ENCODE assay signal across 15 mouse cellular contexts in genomic region chr2:92477672-92478312, GRCm38 (mm10). TPM values are rescaled to one million over a fixed set of nuclear protein-coding genes. Genes with fewer than 3 reads are reported as not detected.
DNase-seq lines count a peak whose midpoint lies in the region; ATAC-seq and TF ChIP-seq lines count a peak whose summit lies in the region.
"Had no signal": no experiment of that assay in that cellular context is flagged by ENCODE, and none has a peak within 500 bp of the region (broad histone marks: within the 10 kb centered on the region; RNA-seq: fewer than 3 reads in every experiment).

No protein-coding gene starts in this region.

- no peak overlapping the region for H3K9ac ChIP-seq in heart, embryonic 15.5 days
- no peak overlapping the region for H3K9ac ChIP-seq in limb, embryonic 12.5 days (replicated peaks)
- H3K9ac ChIP-seq in lung, postnatal 0 days (replicated peaks; ENCODE audit: low read depth): no peak overlapping the region
- H3K9ac ChIP-seq: forebrain, embryonic 15.5 days; midbrain, embryonic 13.5 days; neural tube, embryonic 13.5 days had no signal

- no peak for TF ChIP-seq EP300 in lung, postnatal 0 days (IDR thresholded peaks at IDR 0.05)

- no peaks in the 10 kb centered on the region for H3K9me3 ChIP-seq in heart, embryonic 15.5 days (replicated peaks)
- no peaks in the 10 kb centered on the region for H3K9me3 ChIP-seq in limb, embryonic 12.5 days
- no peaks in the 10 kb centered on the region for H3K9me3 ChIP-seq in limb, embryonic 10.5 days (replicated peaks)
- H3K9me3 ChIP-seq in lung, postnatal 0 days (ENCODE audit: low read length): no peaks in the 10 kb centered on the region
- H3K9me3 ChIP-seq: forebrain, embryonic 15.5 days; midbrain, embryonic 13.5 days; neural tube, embryonic 13.5 days had no signal

- peak overlapping the region; percentile 42 for H3K27ac ChIP-seq in heart, embryonic 15.5 days
- H3K27ac ChIP-seq in limb, embryonic 12.5 days: 0 out of 2 replicates have a peak overlapping the region, but pooled peaks have one; percentile 24
- no peak overlapping the region for H3K27ac ChIP-seq in limb, embryonic 10.5 days
- H3K27ac ChIP-seq in lung, postnatal 0 days (ENCODE audit: low read length): peak overlapping the region; percentile 62
- H3K27ac ChIP-seq: forebrain, embryonic 15.5 days; heart, adult 2 months; midbrain, embryonic 13.5 days; neural tube, embryonic 13.5 days had no signal

- WGBS in heart, embryonic 15.5 days: 53% methylated on average over 12 of the region's 12 CpGs
- WGBS in limb, embryonic 12.5 days: 79% methylated on average over 12 of the region's 12 CpGs
- whole genome bisulfite sequencing in limb, embryonic 10.5 days: 89% methylated on average over 12 of the region's 12 CpGs
- WGBS in lung, postnatal 0 days: 53% methylated on average over 12 of the region's 12 CpGs

- no peak for DNase-seq in heart, adult 8-10 months (ENCODE audit: low spot score)
- no peak for DNase-seq in limb, embryonic 10.5 days (ENCODE audit: low spot score)
- peak; percentile 46 for DNase-seq in lung, postnatal 0 days (ENCODE audit: low spot score)
- peak; percentile 56 for DNase-seq in testis, postnatal 10 days (ENCODE audit: low spot score)
- DNase-seq in gastrocnemius, postnatal 25 days: no peak
- DNase-seq: adrenal gland, adult 2 months; heart, adult 2 months had no signal

- peak; percentile 74; the same call in 1 of the 2 replicates for ATAC-seq in heart, embryonic 15.5 days (replicated peaks; ENCODE audit: insufficient number of reproducible peaks, insufficient read depth, low FRiP score, low read depth)
- ATAC-seq in limb, embryonic 12.5 days (ENCODE audit: insufficient number of reproducible peaks, insufficient read depth, low FRiP score, low TSS enrichment, low read depth): peak; percentile 59; the same call in 1 of the 2 replicates
- peak; percentile 81 for ATAC-seq in lung, postnatal 0 days
- ATAC-seq in monocyte, adult 5-6 weeks (replicated peaks; ENCODE audit: insufficient number of reproducible peaks, low FRiP score, low TSS enrichment, poor library complexity, severe bottlenecking): no peak
- ATAC-seq: forebrain, embryonic 15.5 days; inflammation-experienced regulatory T-cells, adult 6 months; midbrain, embryonic 13.5 days had no signal

- no peak overlapping the region for H3K4me3 ChIP-seq in heart, embryonic 15.5 days
- no peak overlapping the region for H3K4me3 ChIP-seq in limb, embryonic 12.5 days (replicated peaks)
- H3K4me3 ChIP-seq in limb, embryonic 10.5 days: no peak overlapping the region
- H3K4me3 ChIP-seq in lung, postnatal 0 days (ENCODE audit: low read depth, low read length): no peak overlapping the region
- H3K4me3 ChIP-seq: forebrain, embryonic 15.5 days; heart, adult 2 months; midbrain, embryonic 13.5 days; neural tube, embryonic 13.5 days had no signal

- H3K4me1 ChIP-seq in heart, embryonic 15.5 days (replicated peaks): peaks cover 6% of the 10 kb centered on the region
- 0 out of 2 replicates have a peak, but pooled peaks cover 6% of the 10 kb centered on the region for H3K4me1 ChIP-seq in limb, embryonic 12.5 days (replicated peaks)
- H3K4me1 ChIP-seq in limb, embryonic 10.5 days: no peaks in the 10 kb centered on the region
- H3K4me1 ChIP-seq in lung, postnatal 0 days (ENCODE audit: insufficient read depth, low read depth, low read length): no peaks in the 10 kb centered on the region
- H3K4me1 ChIP-seq: forebrain, embryonic 15.5 days; midbrain, embryonic 13.5 days had no signal

- no peak overlapping the region for H3K4me2 ChIP-seq in heart, embryonic 15.5 days
- no peak overlapping the region for H3K4me2 ChIP-seq in limb, embryonic 12.5 days
- no peak overlapping the region for H3K4me2 ChIP-seq in lung, postnatal 0 days (replicated peaks; ENCODE audit: low read depth, low read length)
- H3K4me2 ChIP-seq: forebrain, embryonic 15.5 days; liver, embryonic 11.5 days; midbrain, embryonic 13.5 days; neural tube, embryonic 13.5 days had no signal

- peaks cover 3% of the 10 kb centered on the region; the same call in 1 of the 2 replicates for H3K27me3 ChIP-seq in heart, embryonic 15.5 days
- peaks cover 6% of the 10 kb centered on the region for H3K27me3 ChIP-seq in limb, embryonic 12.5 days
- peaks cover 11% of the 10 kb centered on the region for H3K27me3 ChIP-seq in limb, embryonic 10.5 days (ENCODE audit: low read depth, poor library complexity, severe bottlenecking)
- no peaks in the 10 kb centered on the region for H3K27me3 ChIP-seq in lung, postnatal 0 days (replicated peaks; ENCODE audit: insufficient read depth, low read length)
- H3K27me3 ChIP-seq: forebrain, embryonic 15.5 days had no signal

- no peak for TF ChIP-seq CTCF in lung, postnatal 0 days (IDR thresholded peaks at IDR 0.05)

- no peaks in the 10 kb centered on the region for H3K36me3 ChIP-seq in heart, embryonic 15.5 days
- no peaks in the 10 kb centered on the region for H3K36me3 ChIP-seq in limb, embryonic 12.5 days
- H3K36me3 ChIP-seq in limb, embryonic 10.5 days: no peaks in the 10 kb centered on the region
- H3K36me3 ChIP-seq in lung, postnatal 0 days (ENCODE audit: insufficient read depth, low read length): no peaks in the 10 kb centered on the region
- H3K36me3 ChIP-seq: forebrain, embryonic 15.5 days; midbrain, embryonic 13.5 days; neural tube, embryonic 13.5 days had no signal

RNA-seq across cellular contexts. Expression of gene Slc35c1, which starts 17.5 kb away (rescaled TPM):
- polyA plus RNA-seq in heart, embryonic 15.5 days (2015; fragmentation: Nextera tagmentation; extraction: Ambion mirVana): 6.9 and 11.6 TPM in 2 replicates
- 1 to 10 TPM; 5.5 to 6.8 (median 6.2) TPM for total RNA-seq in heart, adult 8-10 months (2022)
- 7.2 and 9.1 TPM in 2 replicates for polyA plus RNA-seq in limb, embryonic 12.5 days (2016; fragmentation: Nextera tagmentation; extraction: Ambion mirVana)
- 11.1 and 11.2 TPM in 2 replicates for polyA plus RNA-seq in limb, embryonic 10.5 days (2016; fragmentation: Nextera tagmentation; extraction: Ambion mirVana)
- polyA plus RNA-seq in lung, postnatal 0 days (2015; fragmentation: Nextera tagmentation; extraction: Ambion mirVana): 12.9 and 13.1 TPM in 2 replicates
- total RNA-seq in gastrocnemius, postnatal 25 days (2021): 1 to 10 TPM; 5.1 to 5.6 TPM
- total RNA-seq in monocyte, adult 5-6 weeks (2017): 9.0 to 24.2 TPM (median 15.1 TPM) in 3 replicates

RNA-seq across cellular contexts. Expression of gene Cry2, which starts 43.9 kb away (rescaled TPM):
- 15.8 and 20.9 TPM in 2 replicates for polyA plus RNA-seq in heart, embryonic 15.5 days (2015; fragmentation: Nextera tagmentation; extraction: Ambion mirVana)
- 10 to 100 TPM; 22.6 to 35.6 (median 32.8) TPM for total RNA-seq in heart, adult 8-10 months (2022)
- 27.1 TPM in 2 replicates for polyA plus RNA-seq in limb, embryonic 12.5 days (2016; fragmentation: Nextera tagmentation; extraction: Ambion mirVana)
- polyA plus RNA-seq in limb, embryonic 10.5 days (2016; fragmentation: Nextera tagmentation; extraction: Ambion mirVana): 19.0 and 25.2 TPM in 2 replicates
- polyA plus RNA-seq in lung, postnatal 0 days (2015; fragmentation: Nextera tagmentation; extraction: Ambion mirVana): 36.3 and 36.6 TPM in 2 replicates
- 10 to 100 TPM; 11.9 to 19.8 TPM for total RNA-seq in gastrocnemius, postnatal 25 days (2021)
- 4.2 to 10.6 TPM (median 7.3 TPM) in 3 replicates for total RNA-seq in monocyte, adult 5-6 weeks (2017)

Comparison
In these comparisons a context has a peak if more than half of its experiments do, and no peak if none do; other contexts are left out.
1. DNase-seq: peak in lung, postnatal 0 days (single experiment) and testis, postnatal 10 days (single experiment); none in heart, adult 8-10 months (single experiment), limb, embryonic 10.5 days (single experiment) and gastrocnemius, postnatal 25 days (single experiment).